Mouse (Mus musculus) gastrocnemius, adult 18-20 months (tissue): ENCODE results near the gene Exosc9. TPM values are rescaled to one million over a fixed set of nuclear protein-coding genes. Genes with fewer than 3 reads are reported as not detected.
A peak's percentile ranks its signal among the peaks of the same experiment; 100 is the strongest.

Experiments
- DNase-seq: peaks from one replicate; pipeline ENCODE4 v3.0.0; 2021; ENCODE audit warnings: low spot score
- long read RNA-seq, 2 experiments: library from polyadenylated mRNA; stranded (forward); transcript quantifications; one replicate each; pipeline ENCODE4 v2.0.0; 2021
- total RNA-seq, 2 experiments: library from RNA; stranded (reverse); gene quantifications; 2 replicates each; pipeline ENCODE4 v1.2.3; 2021

Gene Exosc9
- total RNA-seq, result 10 to 100 TPM; 15.6 to 16.5 TPM
- long read RNA-seq, experiment 1, transcript Exosc9-201 (12 exons, 1,617 nt), result major isoform, 15 of 20 reads
- long read RNA-seq, experiment 1, partial matches to known transcripts, result 5 of 20 reads
- long read RNA-seq, experiment 1, other reads (novel, unspliced or antisense), result 0 of 20 reads
- long read RNA-seq, experiment 2, transcript Exosc9-201 (12 exons, 1,617 nt), result major isoform, 20 of 27 reads
- long read RNA-seq, experiment 2, partial matches to known transcripts, result 7 of 27 reads
- long read RNA-seq, experiment 2, other reads (novel, unspliced or antisense), result 0 of 27 reads

DNA sequence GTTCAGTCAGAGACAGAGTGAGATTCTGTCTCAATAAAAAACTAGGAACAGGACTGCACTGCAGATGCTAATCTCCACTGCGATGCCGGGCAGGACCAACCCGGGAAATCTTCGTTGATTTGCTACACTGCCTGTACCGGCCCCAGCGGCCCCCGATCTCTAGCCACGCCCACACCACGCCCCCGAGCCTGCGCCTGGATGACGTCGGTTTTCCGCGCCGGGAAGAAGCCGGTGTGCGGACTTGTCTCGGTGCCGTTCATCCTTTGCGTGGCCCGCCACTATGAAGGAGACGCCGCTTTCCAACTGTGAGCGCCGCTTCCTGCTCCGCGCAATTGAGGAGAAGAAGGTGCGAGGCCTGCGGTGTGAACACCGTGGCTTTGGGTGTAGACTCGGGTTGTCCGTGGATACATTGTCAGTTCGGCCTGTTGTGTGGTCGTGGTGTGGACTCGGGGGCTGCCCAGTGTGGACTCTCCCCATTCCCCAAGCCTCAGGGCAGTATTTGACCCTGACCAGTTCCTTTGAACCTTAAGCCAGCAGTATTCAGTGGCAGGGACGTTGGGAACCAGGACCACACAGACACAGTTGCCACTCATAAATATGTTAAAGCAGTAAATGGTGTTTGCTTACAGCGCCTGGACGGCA is at the start of gene Exosc9:
Exosc9 (plus strand) TSS at position 201 of the 642 bp plus-strand sequence.
- DNase-seq, result peak; percentile 94

DNA sequence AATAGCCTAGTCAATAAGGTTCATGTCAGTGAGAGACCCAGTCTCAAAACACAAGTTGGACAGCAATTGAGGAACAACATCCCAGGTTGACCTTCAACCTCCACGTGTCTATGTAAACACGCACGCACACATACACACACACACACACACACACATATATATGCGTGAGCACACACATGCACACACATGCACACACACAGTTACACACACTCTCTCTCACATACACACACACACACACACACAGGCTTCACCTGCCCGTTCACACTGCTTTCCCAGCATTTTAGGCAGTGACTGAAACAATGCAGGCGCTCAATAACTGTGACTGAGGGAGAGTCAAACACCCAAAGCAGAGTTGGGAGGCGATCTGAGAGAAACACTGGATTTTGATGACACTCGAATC is 47.1 kb upstream of the Exosc9 start:
- DNase-seq, result no peak

DNA sequence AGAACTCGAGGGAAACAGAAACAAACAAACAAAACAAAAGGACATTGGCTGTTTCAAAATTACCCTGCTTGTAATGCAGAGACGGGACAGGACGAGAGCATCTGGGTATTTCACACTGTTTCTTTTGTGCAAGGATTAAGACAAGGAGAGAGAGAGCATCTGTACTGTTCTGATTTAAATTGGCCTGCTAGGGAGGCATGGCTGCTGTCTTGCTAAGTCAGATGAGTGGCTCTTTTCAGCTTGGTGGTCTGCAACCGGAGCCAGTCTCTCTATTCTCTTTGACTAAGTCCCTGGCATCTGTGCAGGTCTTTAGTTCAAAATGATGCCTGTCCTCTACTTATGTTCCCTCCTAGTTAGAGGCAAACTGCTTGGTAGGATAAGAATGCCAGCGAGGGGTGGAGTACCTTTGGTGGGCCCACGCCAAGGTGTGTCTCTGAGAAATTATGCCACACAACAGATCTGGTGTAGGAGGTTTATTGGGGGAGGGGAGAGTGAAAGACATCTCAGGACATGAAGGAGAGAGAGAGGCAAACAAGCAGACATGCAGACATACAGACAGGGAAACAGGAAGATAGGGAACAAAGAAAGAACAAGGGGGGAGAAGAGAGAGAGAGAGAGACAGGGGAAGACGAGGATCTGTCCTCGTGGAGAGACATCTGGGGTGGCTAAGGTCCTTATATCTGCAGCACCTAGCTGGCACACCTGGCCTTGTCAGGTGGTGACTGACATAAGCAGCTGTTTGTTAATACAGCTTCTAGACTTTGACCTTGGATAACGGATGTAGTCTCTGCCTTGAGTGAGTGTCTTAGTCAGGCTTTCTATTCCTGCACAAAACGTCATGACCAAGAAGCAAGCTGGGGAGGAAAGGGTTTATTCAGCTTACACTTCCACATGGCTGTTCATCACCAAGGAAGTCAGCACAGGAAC is 46.3 kb upstream of the Exosc9 start:
- no peak for DNase-seq

DNA sequence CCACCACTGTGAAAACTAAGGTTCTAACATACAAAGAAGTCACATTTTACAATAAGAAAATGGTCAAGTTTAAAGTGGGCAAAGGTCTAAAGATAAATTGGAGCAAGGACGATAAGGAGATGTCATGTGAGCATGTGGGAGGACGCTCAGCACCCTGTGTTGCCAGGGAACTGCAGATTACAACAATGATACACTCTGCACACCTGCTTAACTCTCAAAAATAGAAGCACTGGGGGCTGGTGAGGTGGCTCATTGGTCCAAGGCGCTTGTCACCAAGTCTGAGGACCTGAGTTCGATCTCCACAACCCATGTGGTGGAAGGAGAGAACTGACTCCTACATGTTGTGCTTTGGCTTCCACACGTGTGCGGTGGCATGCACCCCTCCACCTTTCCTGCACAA is 40.9 kb upstream of the Exosc9 start:
- no peak for DNase-seq

DNA sequence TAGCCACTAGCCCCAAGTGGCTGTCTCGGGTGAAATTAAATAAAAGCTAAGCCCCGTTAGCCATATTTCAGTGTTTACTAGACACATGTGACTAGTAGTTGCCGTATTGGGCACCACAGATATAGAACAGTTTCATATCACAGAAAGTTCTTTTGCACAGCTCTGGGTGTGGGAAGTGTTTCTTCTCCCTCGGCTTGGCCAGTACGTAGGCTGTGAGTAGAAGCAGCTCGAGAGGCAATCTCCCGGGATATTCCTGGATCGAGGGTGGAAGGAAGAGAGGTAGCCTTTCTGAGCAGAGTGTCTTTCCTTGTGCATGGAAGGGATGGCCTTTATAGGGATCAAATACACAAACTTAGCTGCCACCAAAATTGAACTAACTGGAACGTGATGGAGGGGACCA is 36.2 kb upstream of the Exosc9 start:
- DNase-seq, result no peak

DNA sequence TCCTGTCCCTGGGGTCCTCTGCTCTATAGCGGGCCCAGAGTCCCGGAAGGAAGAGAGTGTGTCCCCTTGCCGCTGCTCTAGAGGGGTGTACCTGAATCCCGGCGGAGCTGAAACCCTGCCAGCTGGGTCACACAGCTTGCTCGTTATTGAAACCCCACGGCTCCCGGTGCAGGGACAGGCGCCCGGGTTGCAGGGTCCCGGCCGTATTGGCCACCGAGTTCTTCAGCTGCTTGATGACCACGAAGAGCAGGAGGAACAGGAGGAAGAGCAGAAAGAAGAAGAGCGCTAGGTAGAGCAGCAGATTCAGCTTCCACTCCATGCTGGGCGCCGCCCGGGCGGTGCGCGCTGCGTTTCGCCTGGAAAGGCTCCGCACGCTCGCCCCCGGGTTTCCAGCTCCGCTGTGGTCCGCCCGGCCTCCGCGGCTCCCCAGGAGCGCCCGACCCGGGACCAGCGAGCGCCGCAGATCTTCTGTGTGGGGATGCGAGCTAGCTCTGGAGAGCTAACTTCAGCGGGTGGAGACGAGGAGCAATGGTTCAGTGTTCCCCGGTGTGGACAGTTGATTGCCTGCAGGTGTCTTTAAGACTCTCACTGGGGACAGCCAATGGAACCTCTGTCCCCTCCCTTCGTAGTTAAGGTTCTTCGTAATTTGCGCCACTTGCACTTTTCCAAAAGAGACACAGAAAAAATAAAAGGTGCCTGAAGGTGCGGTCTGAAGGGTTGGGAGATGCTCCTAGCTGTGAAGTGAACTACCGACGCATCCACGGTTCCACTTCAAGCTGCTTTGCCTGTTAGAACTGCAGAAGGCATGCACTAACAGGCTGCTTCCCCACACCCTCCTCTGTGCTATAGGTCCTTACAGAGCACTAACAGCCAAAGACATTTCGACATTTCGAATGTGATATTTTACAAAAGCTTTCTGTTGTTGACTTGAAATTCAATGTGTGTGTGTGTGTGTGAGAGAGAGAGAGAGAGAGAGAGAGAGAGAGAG is 31.0 kb upstream of the Exosc9 start, which contains the start of gene Gm11549:
Gm11549 (minus strand) TSS at position 741 of the 988 bp plus-strand sequence.
- DNase-seq, result no peak

DNA sequence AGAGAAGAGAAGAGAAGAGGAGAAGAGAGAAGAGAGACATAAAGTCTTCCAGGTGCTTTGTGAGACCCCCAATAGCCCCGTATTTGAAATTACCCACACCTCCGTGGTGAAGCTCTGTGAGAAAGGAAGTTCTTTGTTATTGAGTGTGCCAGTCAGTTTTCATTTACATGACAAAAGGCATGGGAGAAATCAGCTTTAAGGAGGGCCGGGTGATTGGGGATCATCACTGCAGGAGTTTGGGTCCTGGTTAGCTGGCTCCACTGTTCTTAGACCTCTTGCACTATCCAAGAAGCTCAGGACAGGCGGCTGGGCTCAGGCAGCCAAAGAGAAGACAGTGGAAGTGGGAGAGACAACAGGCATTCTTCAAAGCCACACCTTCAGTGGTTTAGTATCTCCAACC is 30.3 kb upstream of the Exosc9 start:
- no peak for DNase-seq

DNA sequence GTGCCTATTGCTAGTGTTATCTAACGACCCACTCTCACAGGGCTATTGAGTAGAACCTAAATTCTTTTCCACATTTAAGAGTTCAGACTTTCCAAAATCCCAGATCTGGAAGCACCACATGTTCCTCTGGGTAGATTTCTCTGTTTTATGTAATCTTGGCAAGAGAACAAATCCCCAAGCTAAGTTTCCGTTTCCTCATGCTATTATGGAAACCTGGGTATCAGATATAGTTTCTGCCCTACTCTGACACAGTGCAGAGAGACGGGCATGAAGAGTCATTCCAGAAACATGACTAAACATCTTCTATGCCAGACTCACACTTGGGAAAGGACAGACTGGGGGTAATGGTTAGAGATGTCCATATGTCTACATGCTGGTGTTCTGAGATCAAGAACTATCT is 27.9 kb upstream of the Exosc9 start:
- no peak for DNase-seq

DNA sequence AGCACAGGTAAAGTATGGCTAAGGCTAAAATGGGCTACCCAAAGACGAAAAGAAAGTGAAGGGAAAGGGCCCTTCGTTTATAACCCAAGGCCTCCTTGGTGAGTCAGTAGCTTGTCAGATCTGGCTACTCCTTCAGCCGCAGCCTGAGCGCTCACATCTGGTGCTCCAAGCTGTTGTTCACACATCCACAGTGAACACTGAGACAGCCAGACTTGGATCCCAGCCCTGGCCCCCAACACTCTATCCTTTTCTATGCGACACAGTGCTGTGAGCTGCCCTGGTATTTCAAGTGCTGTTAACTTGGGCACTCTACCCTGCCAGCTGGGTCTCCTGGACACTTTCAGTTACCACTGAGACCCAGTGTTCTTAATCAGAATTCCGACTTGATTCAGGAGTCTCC is 22.1 kb upstream of the Exosc9 start:
- DNase-seq, result no peak

DNA sequence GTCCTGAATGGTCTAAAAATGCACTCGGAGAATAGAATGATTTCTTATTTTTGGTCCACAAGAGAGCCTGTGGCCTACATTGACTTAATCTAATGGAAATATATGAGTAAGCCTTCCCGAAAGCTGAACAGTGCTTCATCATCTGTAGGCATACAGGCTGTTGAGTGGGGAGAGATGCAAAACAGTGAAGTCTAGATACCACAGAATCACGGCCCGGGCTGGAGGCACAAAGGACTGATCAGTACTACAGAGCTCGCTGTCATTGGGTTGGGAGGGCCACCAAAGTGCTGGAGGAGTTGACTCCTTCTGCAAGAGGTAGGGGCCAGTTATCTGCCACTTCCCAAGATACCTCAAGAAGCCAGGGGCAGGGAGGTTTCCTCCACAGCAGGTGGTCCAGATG is 21.6 kb upstream of the Exosc9 start:
- no peak for DNase-seq

DNA sequence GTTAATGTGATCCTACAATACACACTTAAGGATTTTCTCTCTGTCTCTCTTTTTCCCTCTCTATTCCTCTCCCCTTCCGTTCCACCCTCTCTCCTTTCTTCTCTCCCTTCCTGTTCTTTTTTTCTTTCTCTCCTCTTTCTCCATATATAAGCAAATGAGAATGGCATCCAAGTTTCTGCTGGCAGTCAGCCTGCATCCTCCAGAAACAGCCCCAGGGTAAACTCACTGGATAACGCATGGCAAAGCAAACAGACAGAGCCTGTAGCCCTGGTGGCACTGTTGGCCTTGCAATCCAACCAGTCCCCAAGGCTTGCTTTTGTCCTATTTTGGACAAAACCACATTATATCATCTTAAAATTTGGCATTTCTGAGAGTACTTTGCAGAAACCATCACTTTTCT is 21.2 kb upstream of the Exosc9 start:
- no peak for DNase-seq

DNA sequence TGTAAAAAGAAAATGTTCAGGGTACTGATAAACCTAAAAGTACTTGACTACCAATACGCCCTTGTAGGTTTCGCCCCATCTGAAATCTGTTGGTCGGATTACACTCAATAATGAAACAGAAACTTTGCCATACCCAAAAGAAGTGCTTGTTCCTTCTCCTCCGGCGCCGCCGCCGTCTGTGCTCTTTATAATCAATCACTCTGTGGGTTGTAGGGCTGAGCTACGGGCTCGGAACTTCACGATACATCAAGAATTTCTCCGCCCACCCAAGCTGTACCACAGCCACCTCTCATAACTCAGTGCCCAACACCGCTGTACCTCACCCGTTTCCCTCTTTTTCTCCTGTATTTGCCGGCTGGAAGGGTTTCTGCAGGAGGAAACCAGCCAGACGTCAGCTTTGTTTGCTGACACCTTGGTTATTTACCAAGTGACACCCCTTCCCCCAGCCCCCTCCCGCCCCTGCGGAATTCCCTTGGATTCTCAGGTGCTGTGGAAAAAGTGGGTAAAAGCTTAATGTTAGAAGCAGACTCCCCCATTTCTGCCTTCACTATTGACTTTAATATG is 20.3 kb upstream of the Exosc9 start:
- DNase-seq, result no peak

DNA sequence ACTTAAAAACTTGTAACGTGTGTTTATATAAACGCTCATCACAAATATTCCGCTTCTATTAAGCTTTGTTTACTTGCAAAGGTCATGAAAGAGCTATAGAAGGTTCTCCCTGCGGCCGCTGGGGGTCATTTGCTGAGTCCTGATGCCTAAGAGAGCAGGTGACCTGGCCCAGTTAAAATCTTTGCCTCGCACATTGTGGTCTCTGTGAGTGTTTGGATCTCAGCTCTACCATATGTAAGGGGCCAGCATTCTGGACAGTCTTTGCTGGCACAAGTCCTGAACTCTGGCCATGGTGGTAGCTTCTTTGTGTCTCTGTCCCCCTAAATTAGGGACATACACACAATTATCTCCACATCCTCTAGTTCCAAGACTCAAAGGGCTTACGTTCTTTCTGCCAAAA is 19.7 kb upstream of the Exosc9 start:
- DNase-seq, result no peak

DNA sequence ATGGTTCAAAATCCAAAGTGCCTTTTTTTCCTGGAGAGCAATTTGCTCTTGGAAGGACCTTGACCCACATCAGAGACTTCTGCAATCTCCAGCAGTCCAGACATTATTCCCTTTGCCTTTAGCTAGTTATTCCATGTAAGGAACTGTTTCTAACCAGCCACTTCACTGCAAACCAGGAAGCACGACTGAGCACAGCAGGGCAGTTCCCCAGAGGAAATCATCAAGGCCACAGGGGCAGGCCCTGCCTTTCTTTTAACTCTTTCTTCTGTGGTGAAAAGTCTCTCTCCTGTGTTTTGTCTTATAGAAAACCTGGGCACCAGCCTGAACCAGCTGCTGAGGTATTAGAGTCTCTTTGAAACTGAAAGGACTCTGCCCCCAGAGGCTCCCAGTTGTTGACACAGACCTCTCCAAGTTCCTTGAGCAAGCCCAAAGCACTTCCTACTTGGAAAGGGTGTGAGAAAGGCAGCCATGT is 19.2 kb upstream of the Exosc9 start:
- no peak for DNase-seq

DNA sequence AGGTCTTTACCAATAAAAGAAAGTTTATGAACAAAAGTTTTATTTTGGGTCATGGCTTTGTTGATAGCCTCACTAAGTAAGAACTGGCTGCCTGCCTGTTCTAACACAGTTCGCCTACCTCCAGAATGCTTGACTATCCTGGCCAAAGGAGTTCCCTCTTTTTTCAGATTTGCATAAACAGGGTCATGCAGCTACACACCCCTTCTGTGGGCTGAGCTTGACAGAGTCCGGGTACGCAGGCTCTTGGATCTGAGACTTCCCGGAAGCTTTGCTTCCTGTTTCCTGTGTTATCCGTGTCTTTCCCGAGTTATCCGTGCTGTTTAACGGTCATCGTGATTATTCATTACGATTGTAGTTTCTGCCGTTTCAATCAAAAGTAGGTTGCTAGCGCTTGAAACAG is 16.4 kb upstream of the Exosc9 start:
- DNase-seq, result no peak

DNA sequence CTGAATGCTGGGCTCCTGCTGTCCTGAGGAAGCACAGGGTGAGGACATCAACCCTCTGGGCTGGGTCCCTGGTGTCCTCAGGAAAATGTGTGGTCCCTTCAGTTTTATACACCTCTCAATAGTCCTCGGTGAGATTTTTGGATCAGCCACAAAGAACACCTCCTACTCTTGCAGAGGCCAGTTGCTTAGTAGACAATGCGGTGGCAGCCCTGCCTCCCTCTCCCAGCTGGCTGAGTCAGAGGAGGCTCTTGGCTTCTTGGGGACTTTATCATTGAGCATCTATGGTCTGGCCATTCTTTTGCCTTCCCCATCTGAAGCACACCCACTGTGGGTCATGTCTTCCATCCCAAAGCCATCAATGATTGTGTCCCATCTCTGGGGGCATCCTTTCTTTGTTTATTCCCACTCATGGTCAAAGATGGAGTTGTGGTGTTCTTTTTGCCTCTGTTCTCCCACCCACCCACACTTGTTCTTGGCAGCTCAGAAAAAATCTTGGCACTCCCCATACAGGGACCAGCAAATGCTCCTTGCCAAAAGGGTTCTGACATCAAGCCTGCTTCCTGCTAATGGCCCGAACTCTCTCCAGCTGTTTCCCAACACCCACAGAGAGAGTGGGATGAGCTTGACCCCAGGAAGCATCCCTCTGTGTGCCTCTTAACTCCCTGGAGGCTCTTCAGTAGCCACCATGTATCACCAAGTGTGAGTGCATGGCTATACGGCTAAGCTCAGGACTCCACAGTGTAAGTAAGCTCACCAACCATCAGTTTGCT is 14.5 kb upstream of the Exosc9 start:
- DNase-seq, result no peak

DNA sequence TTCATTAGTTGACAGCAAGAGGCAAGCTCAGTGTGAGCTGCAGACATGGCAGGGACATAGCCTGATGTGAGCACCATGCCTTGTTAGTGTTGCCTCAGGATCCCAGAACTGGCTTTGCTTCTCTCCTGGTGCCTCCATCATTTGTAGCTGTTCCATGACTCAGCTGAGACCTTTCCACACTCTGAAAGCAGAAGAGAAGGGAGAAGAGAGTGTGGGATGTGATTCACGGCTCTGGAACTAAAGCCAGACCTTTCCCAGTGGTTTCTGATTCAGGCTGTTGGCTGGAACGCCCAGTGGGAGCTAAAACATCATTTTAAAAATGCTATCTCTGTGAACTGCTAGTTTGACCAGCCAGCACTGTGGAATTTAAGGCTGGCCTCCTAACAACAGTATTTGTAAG is 11.7 kb upstream of the Exosc9 start:
- DNase-seq, result peak; percentile 14

DNA sequence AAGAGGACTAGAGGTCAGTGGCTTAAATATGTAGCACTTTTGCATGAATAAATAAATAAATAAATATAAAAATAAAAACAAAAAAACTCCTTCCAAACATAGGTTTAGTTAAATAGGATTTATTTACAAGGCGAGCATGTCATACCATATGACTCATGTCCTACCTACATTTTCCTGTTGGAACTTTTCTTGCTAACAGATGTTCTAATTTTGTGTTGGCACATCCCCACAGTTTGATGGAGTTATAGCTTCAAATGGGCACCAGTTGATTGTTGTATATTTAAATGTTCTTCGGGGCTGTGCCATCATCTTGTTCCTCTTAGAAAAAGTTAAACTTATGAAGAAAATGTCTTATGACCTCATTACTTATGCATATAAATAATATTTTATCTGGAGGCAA is 11.0 kb upstream of the Exosc9 start:
- DNase-seq, result no peak

DNA sequence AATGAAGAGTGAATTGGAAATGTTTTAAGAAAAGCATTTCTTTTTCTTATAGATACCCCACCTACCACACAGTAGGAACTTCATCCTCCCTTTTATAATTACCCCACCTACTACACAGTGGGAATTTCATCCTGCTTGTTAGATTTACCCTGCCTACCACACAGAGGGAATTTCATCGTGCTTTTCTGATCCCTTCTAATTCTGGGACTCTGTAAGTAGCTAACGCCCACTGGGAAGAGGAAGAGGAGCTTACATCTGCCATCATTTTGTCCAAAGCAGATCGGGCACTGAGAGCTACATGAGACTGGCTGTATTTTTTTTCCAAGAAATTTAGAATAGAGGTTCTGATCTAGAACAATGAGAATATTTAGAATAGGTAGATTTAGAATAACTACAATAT is 7.4 kb upstream of the Exosc9 start:
- no peak for DNase-seq

DNA sequence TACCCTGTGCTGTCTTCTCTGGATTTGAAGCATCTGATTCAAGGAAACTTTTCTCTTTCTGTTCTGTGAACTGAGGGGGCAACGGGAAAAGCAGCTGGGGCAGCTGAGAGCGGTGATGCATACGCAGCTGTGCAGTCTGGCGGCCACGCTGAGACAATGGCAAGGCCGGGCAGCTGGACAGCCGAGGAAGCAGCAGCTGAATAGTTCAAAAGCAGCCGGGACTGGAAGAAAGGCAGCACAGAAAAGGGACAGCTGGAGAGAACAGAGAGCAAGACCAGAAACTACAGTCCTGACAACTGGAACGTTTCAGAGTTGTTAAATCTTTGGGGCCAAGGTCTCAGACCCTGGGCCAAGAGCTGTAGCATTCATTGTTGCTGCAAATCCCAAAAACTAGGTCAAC is 1.1 kb upstream of the Exosc9 start:
- peak; percentile 27 for DNase-seq
